Mouse (Mus musculus) forebrain, embryonic 16.5 days (tissue): ENCODE data around the gene Plin2. TPM values are rescaled to one million over a fixed set of nuclear protein-coding genes. Genes with fewer than 3 reads are reported as not detected.
"Not testable (repeated sequence)": the region's sequence is repeated elsewhere in the genome, so short reads cannot be mapped to it uniquely, and the experiment has no call there.

ENCODE experiments used
- ATAC-seq: fragments of 200-750 bp; cut with Nextera tagmentation; 2 replicates; pipeline ENCODE4 v1.8.0; 2017; ENCODE audit warnings: mild to moderate bottlenecking, moderate library complexity
- H3K27ac ChIP-seq: fragments of 300-500 bp; sonication (generic); 2 replicates; pipeline ENCODE4 v1.5.1; 2014; ENCODE audit warnings: low read length, control low read depth
- H3K27me3 ChIP-seq: fragments of 300-500 bp; sonication (generic); replicated peaks from 2 replicates; pipeline ENCODE4 v1.6.1; 2014; ENCODE audit warnings: low read length; ENCODE audit not compliant: control insufficient read depth, insufficient read depth
- H3K36me3 ChIP-seq: fragments of 300-500 bp; sonication (generic); 2 replicates; pipeline ENCODE4 v1.6.1; 2014; ENCODE audit not compliant: control insufficient read depth, insufficient read depth
- H3K4me1 ChIP-seq: fragments of 300-500 bp; sonication (generic); replicated peaks from 2 replicates; pipeline ENCODE4 v1.6.1; 2014; ENCODE audit warnings: low read length; ENCODE audit not compliant: control insufficient read depth, insufficient read depth
- H3K4me2 ChIP-seq: fragments of 300-500 bp; sonication (generic); 2 replicates; pipeline ENCODE4 v1.6.1; 2014; ENCODE audit warnings: mild to moderate bottlenecking, low read length, control low read depth
- H3K4me3 ChIP-seq: fragments of 300-500 bp; sonication (generic); replicated peaks from 2 replicates; pipeline ENCODE4 v1.5.1; 2014; ENCODE audit warnings: mild to moderate bottlenecking, low read length, control low read depth
- H3K9ac ChIP-seq: fragments of 300-500 bp; sonication (generic); replicated peaks from 2 replicates; pipeline ENCODE4 v1.6.1; 2014; ENCODE audit warnings: low read depth, low read length, control low read depth
- H3K9me3 ChIP-seq: fragments of 300-500 bp; sonication (generic); 2 replicates; pipeline ENCODE4 v1.6.1; 2016; ENCODE audit warnings: low read length; ENCODE audit not compliant: control insufficient read depth
- WGBS: fragments of 180-500 bp; shearing (Covaris S2); extraction: QIAGEN DNeasy Blood & Tissue Kit; methylation state at CpG from one replicate; pipeline ENCODE4 v1.1.7; 2014; 5-methylcytosine and 5-hydroxymethylcytosine counted together
- polyA plus RNA-seq: library from polyadenylated mRNA; unstranded; fragments of >200 nt; fragmentation: Nextera tagmentation; extraction: Ambion mirVana; gene quantifications from 2 replicates; pipeline ENCODE4 v1.2.1, GENCODE M21; 2015

The Plin2 gene
- polyA plus RNA-seq, 1 experiment from 2014 or later: 37.3 TPM

GRCm38 (mm10) chr4:86622532-86622931 is 47.3 kb downstream of the Plin2 start:
- not testable (repeated sequence) for H3K9me3 ChIP-seq, H3K4me1 ChIP-seq, H3K4me2 ChIP-seq, H3K36me3 ChIP-seq, H3K27me3 ChIP-seq, ATAC-seq, H3K9ac ChIP-seq, H3K27ac ChIP-seq, H3K4me3 ChIP-seq
- WGBS: 93% methylated on average over 1 of the region's 1 CpGs

DNA sequence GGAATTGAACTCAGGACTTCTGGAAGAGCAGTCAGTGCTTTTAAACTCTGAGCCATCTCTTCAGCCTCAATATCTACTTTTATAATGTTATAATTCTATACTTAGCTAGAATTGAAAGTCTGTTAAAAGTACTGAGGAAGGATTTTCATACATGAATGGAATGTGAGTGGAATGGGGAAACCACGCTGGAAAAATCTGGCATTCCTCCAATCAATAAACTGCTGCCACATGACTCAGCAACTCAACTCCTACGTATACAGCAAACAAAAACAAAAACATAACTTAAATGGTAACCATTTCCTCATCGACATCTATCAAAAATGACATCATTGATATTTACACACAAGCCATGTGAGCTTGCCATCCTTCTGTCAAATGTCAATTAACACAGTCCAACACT is 47.7 kb downstream of the Plin2 start:
- no peaks in the 10 kb centered on the region for H3K4me1 ChIP-seq
- ATAC-seq: no peak
- no peak overlapping the region for H3K4me2 ChIP-seq

DNA sequence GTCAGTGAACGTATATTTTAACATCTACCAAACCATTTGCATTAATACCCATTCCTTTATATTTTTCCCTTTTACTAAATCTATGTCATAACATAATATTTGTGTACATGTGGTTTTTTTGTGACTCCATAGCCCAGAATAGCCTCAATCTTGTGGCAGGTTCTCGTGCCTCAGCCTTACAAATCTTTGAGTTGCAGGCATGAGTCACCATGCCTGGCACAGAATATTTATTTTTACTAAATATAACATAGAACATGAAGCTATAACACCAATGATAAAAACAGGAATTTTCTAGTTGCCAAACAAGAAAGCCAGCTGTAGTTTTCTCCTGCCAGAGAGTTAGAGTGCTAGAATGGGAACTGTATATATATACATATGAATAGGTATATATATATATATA is 49.4 kb downstream of the Plin2 start:
- Histone ChIP-seq H3K4me1 (no peaks in the 10 kb centered on the region), H3K36me3 (no peaks in the 10 kb centered on the region), H3K4me2 (no peak overlapping the region), H3K9me3 (no peaks in the 10 kb centered on the region), H3K27me3 (no peaks in the 10 kb centered on the region), H3K4me3 (no peak overlapping the region), H3K9ac (no peak overlapping the region), H3K27ac (no peak overlapping the region)
- no peak for ATAC-seq
- WGBS: 70% methylated on average over 2 of the region's 2 CpGs

More for the DNA sequence above, 47.7 kb downstream of the Plin2 start:
- Histone ChIP-seq H3K36me3 (no peaks in the 10 kb centered on the region), H3K4me3 (no peak overlapping the region), H3K27me3 (no peaks in the 10 kb centered on the region), H3K9ac (no peak overlapping the region), H3K9me3 (no peaks in the 10 kb centered on the region), H3K27ac (no peak overlapping the region)
- 77% methylated on average over 3 of the region's 3 CpGs for WGBS

- ATAC-seq: no peak
- H3K4me1 ChIP-seq: peaks cover 13% of the 10 kb centered on the region
- H3K27ac ChIP-seq: peak overlapping the region; percentile 59
- peak overlapping the region; percentile 91 for H3K4me3 ChIP-seq
- peak overlapping the region; percentile 67 for H3K4me2 ChIP-seq
- H3K9me3 ChIP-seq: no peaks in the 10 kb centered on the region
- WGBS: 37% methylated on average over 8 of the region's 8 CpGs
- H3K36me3 ChIP-seq: no peaks in the 10 kb centered on the region
- H3K9ac ChIP-seq: peak overlapping the region; percentile 57
- H3K27me3 ChIP-seq: no peaks in the 10 kb centered on the region
These were observed 57.6 kb downstream of the Plin2 start for GRCm38 (mm10) chr4:86612289-86612620.

- Histone ChIP-seq H3K27me3 (no peaks in the 10 kb centered on the region), H3K9ac (peak within 1 kb of the TSS; percentile 78), H3K9me3 (no peaks in the 10 kb centered on the region), H3K36me3 (no peaks in the 10 kb centered on the region), H3K27ac (peak within 1 kb of the TSS; percentile 59), H3K4me3 (peak within 1 kb of the TSS; percentile 91), H3K4me1 (peaks cover 13% of the 10 kb centered on the region), H3K4me2 (peak within 1 kb of the TSS; percentile 94)
- under 1% methylated on average over 59 of the region's 59 CpGs for WGBS
- ATAC-seq: peak; percentile 100
These were observed 58.2 kb downstream of the Plin2 start, which contains the start of gene Haus6 for GRCm38 (mm10) chr4:86611524-86612288. Gene Haus6, minus strand, starts transcription at chr4:86612055.

Other genes starting within 250 kb of the Plin2 start
- gene Saxo1, start 111.7 kb downstream of the Plin2 start, polyA plus RNA-seq: not detected in 2 replicates
- gene Rraga, start 94.4 kb downstream of the Plin2 start, polyA plus RNA-seq: 132 and 135 TPM in 2 replicates
- gene Haus6, start 58.0 kb downstream of the Plin2 start, polyA plus RNA-seq: 11.5 TPM in 2 replicates
- 3.2 and 4.7 TPM in 2 replicates for gene Dennd4c, start 78.5 kb upstream of the Plin2 start, polyA plus RNA-seq
- gene Rps6, start 187.4 kb upstream of the Plin2 start, polyA plus RNA-seq: 371 and 373 TPM in 2 replicates
- 10.5 and 11.7 TPM in 2 replicates for gene Acer2, start 204.3 kb upstream of the Plin2 start, polyA plus RNA-seq